Mouse (Mus musculus): ENCODE data around the gene Zbtb6.

Zbtb6 gene

DNA sequence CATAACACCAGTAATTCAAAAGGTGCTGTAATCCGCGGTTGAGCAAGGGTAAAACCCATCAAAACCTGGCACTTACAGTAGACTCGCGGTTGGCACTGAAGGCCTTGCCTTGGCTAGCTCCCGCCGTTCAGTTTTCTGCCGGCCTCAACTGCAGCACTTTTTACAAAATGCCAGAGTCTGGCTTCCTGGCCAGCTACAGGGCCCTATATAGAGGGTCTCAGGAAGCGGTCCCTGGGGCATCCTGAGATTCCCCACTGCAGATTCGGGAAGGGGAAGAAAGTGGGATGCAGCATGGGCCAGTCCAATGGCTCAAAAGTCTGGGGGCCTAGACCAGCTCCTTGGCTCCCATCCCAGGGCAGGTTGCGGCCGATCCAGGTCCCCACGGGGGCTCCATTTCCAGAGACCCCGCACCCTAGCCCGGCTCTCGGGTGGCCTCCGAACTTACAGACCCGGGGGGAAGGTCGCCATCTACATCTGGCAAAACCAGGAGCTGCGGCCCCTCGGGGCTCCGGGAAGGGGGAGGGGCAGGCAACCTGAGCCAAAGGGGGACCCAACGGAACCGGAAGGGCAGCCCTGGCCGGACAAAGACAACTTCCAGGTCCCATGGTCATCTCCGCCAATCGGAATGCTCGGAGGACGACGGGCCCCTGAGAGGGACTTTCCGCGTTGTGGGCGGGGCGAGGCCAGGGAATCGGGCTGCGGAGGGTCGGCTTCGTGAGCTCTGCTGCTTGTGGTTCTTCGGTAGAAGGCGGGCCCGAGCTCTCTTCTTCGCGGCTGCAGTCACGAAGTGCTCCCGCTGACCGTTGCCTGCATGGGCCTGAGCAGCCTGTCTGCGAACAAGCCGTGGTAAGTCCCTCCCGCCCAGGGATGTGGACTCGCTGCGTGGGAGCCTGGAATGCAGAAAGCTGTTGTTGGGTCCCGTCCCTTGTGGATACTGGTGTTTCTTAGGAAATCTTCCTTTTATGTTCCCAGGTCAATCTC, at the start of gene Zbtb6, which contains the start of the genes Zbtb26 and Rabgap1:
Gene Zbtb6, minus strand, starts transcription at position 561 of the 981 bp plus-strand sequence.
Gene Zbtb26, minus strand, starts transcription at position 525 of the 981 bp plus-strand sequence.
Gene Rabgap1, plus strand, starts transcription at position 669 of the 981 bp plus-strand sequence.
- peak; percentile 91 for DNase-seq

DNA sequence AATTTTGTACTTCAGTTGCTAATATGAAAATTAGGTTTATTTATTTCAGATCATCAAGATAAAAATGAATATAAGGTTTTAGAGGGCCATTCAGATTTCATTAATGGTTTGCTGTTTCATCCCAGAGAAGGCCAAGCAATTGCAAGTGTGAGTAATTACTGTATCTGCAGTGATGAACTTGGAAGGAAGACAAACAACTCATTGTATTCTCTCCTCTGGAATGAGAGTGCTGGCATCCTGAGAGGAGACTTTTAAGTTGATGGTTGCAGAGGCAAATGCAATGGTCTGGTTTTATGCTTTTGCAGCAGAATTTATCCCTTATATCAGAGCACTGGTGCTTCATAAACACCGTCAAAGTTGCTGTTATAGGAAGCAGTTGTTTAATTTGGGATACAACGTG, 46.0 kb upstream of the Zbtb6 start:
- no peak for DNase-seq

DNA sequence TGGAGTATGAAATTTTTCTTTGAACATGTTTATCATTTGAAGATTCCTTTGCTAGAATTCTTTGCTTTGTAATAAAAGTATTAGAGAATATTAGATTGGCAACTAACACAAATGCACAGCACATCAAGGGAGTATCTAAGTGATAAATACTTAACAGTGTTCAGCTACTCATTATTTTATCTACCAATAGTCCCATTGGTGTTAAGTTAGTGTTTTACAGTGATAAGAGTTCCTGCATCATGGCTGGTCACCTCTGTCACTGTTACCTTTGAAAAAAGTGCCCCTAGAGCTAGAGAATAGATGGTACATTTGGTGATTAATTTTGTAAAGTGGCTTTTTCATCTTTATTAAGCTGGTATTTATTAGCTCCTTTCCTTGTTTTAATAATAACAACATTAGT, 43.4 kb upstream of the Zbtb6 start:
- DNase-seq = no peak

DNA sequence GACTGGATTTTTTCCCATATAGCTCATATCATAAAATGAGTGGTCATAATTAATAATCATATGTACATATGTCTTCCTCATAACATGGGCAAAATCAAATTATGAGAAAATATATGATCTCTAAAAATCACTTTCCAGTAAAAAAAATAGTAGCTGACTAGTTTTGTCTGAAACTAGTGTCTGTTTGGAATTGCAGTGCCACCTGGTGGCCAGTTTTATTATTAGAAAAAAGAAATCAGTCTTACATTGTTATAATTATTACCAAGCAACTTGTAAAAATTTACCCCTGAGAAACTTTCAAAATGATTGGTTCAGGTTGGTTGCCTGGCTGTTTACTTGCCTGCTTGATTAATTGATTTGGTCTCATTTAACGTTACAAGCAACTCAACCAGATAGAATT, 42.4 kb upstream of the Zbtb6 start:
- no peak for DNase-seq

DNA sequence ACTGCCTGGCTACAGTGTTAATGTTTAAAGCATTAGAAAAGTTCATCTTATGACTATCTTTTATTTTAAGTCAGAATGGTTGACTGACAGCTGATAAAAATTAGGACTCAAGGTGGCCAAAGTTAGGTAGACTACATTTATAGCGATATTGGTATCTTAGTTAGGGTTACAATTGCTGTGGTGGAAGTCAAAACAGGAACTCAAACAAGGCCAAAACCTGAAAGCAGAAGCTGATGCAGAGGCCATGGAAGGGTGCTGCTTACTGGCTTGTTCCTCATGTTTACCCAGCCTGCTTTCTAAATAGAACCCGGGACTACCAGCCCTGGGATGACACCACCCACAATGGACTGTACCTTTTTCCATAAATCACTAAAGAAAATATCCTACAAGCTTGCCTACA, 41.2 kb upstream of the Zbtb6 start:
- no peak for DNase-seq

DNA sequence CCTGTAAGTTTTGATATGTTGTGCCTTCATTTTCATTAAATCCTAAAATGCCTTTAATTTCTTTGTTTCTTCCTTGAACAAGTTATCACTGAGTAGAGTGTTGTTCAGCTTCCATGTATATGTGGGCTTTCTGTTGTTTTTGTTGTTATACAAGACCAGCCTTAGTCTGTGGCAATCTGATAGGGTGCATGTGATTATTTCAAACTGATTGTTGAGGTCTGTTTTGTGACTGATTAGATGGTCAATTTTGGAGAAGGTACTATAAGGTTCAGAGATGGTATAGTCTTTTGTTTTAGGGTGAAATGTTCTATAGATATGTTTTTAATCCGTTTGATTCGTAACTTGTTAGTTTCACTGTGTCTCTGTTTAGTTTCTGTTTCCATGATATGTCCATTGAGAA, 37.1 kb upstream of the Zbtb6 start:
- DNase-seq = no peak

DNA sequence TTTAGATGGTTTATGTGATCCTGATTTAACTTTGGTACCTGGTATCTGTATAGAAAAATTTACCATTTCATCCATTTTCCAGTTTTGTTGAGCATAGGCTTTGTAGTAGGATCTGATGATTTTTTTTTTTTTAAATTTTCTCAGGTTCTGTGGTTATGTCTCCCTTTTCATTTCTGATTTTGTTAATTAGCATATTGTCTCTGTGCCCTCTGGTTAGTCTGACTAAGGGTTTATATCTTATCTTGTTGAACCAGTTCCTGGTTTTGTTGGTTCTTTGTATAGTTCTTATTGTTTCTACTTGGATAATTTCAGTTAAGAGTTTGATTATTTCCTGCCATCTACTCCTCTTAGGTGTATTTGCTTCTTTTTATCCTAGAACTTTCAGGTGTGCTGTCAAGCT, 36.6 kb upstream of the Zbtb6 start:
- DNase-seq = no peak

DNA sequence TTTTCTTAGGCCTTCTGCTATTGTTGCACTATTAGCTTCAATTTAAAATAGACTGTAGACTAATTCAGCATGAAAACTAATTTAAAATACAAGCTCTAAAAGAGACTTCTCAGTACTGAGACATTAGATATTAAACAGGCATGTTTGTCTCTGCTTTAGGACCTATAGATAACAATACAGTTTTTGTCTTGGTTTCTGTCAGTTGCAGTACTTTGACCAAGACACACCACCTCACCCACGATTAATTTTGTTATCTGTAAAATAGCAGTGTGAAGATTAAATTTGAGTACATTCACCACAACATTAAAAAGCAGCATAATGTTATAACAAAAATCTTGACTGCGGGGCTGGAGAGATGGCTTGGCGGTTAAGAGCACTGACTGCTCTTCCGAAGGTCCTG, 23.3 kb upstream of the Zbtb6 start:
- no peak for DNase-seq

DNA sequence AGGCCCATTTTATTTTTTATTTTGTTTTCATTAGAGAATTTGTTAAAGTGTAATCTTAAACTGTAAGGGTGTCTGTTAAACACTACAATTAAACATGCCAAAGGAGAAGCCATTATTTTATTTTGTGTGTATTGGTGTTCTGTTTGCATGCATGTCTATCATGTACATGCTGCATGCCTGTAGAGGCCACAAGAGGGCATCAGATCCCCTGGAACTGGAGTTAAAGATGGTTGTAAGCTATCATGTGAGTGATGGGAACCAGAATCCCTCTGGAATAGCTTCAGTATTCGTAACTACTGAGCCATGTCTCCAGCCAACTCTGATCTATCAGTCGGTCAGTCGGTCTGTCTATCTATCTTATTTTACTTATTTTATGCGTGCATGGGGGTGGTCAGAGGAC, 17.7 kb upstream of the Zbtb6 start:
- DNase-seq = no peak

DNA sequence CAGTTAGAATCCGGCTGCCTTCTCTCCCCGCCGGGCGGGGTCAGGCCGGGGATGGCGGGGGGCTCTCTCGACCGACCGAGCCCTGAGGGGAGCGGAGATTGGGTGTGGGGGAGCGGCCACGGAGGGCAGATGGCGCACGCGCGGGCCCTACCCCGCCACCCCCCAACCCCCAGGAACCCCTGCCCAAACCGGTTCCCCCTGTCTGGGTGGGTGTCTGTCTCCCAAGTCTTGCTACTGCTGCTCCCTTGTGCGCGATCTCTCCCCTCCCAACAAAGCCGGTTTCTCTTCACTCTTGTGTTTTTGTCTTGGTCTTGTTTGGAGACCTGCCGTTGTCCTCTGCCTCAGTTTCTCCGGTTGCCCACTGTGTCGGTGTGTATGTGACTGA, 9.4 kb upstream of the Zbtb6 start:
- peak; percentile 35 for DNase-seq

DNA sequence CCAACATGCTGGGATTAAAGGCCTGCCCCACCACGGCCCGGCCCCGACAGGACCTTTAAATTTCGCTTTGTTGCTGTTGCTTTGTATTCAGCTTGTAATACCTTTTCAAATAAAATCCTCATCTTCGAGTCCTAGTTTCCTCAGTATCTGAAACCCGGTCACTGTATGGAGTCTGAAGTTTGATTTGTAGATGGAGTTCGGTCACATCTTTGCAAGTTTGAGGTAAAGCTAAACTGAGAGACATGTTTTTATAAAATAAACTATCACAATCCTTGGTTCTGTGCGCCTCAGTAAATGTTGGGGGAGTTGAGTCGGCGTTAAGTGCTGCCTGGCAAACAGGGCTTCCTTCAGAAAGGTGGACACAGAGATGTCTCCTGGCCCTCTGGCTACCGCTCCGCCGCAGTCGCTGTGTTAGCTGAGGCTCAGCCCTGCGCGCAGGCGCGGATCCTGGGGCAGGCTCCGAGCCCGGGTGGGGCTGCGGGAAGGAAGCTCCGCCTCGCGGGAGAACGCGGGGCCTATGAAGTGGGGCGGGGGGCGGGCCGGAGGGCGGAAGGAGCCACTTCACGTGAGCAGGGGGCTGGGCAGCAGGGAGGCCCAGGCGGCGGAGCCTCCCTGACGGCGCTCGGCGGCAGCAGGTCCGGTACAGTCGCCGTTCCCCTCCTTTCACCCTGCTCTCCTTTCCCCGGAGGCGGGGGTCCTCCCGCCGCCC, 8.8 kb upstream of the Zbtb6 start:
- DNase-seq = peak; percentile 92

DNA sequence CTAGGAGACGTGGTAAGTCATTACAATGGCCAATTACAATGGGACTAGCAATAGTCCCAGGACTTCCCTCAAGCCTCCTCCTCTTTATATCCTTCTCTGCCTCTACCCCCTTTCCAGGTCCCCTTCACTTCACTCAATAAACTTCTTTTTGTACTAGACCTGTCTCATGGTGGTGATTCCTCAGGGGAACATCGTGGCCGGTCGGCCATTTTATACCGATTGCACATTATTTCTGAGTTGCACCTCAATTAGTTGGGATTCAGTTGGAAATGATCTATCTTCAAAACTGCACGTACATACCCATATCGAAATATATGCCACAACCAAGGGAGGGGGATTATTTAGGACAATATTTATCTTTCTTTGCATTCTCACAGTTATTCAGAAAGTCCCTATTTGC, 11.4 kb downstream of the Zbtb6 start:
- no peak for DNase-seq

DNA sequence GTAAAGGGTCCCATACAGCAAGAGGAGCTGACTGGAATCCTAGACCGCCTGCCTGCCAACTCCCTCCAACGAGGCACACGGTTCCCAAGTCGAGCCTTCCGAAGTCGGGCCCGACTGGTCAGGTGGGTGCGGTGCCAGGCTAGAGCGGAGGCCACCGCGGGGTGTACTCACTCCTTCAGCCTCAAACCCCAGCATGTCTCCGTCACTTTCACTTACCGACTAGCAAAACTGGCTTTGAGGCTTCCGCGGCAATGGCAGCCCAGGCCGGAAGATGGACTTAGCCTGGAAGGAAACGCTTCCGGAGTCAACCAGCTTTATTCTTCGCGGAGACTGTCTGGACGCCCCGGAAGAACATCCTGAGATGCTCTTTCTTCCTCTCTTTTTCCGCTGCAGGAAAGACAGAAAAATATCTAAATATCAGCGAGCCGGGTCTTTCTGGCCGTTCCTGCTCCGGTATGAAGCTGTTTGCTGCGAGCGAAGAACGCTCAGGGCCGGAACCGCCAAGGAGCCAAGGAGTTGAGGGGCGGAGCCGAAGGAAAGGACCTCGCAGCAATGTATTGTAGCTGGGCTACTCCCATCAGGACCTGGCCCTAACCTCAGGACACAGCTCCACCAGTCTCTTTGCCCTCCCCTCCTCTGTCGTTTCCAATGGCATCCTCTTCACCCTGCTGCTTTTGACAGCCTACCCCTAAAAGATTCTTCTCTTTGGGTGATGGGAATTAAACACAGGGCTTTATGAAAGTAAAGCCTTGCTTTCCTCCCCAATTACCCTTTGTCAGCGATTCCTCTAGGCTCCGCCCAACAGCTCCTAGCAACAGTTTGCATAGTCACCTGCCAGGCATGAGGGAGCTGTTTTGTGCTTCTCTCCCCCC, 12.1 kb downstream of the Zbtb6 start:
- DNase-seq = peak; percentile 79

DNA sequence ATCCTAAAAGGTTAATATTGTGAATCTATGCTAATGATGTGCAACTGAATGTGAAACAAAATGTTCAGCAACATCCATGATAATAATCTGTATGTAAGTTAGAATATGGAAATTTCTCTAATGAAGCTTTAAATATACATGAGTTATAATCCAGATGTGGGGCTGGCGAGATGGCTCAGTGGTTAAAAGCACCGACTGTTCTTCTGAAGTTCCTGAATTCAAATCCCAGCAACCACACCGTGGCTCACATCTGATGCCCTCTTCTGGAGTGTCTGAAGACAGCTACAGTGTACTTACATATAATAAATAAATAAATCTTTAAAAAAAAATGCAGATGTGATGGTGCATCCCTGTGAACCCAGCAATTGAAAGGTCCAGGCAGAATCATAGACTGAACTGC, 19.3 kb downstream of the Zbtb6 start:
- no peak for DNase-seq

DNA sequence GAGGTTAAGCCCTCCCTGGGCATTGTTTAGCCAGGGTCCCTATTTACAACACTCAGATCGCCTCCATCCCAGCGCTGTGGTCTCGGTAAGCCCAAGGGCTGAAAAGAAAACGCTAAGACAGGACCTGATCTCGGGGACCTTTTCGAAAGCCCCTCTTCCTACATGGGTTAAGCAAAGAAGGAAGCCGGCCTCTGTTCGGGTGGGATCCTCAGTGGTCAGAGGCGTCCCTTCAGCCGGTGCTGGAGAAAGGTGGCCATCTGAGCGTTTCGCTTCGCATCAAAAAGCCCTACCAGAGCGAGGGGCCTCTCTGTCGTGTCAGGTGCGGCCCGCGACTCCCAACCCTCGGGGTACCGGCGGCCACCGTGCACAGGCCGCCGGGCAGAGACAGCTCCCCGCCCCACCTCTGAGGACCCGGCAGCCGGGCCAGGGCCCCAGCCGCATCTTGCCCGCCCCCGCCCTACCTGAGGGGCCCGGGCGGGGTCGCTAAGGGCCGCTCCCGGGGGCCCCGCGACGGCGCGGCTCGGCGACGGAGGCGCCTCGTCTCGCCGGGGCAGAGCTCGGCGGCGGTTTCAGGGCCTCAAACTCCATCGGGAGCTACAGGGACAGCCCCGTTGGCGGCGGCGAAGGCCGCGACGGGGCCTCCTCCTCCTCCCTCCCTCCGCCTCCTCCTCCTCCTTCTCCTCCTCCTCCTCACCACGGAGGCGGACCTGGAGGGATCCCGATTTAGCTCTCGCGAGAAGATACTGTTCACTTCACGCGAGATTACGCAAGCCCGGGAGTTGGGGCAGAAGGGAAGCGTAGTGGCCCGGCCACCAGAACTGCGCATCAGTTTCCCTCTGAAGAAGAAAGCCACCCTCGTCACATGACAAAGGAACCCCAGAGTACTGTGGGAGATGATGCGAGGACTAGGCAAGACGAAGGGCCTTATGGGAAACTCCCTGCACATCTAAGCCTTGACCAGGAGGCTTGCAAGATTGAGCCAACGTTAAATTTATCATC, 20.4 kb downstream of the Zbtb6 start, which contains the start of gene Rc3h2:
Gene Rc3h2, minus strand, starts transcription at position 598 of the 999 bp plus-strand sequence.
- DNase-seq = peak; percentile 94

DNA sequence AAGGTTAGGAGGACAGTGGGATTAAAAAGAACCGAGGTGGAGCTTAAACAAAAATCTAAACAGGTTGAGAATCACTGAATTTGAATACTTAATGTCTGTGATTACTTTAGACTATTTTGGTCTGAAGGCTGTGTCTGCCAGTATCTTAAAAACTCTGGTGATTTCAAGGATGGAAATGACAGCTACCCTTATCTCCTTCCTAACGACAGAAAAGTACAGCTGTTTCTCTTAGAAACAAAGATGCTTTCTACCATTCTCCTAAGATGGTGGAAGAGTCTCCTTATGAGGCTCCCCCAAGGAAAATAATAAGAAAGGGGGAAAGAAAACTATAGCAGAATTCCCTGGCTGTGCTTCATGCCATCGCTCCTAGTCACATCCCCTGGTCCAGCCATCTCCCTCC, 21.1 kb downstream of the Zbtb6 start:
- no peak for DNase-seq

DNA sequence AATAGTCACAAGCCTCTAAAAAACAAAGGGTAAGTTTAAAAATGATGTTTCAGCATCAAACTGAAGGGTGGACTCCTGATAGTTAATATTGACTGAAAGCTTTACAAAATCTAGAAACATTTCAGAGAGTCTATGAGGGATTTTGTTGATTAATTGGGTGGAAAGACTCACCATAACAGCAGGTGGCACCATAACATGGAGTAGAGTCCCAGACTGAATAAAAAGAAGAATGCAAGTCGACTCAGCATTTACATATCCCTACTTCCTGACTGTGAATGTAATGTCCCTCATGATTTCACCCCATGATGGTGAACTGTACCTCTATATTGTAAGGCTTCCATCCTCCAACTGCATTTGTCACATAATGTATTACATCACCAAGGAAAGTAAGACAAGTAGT, 47.4 kb downstream of the Zbtb6 start:
- no peak for DNase-seq

DNA sequence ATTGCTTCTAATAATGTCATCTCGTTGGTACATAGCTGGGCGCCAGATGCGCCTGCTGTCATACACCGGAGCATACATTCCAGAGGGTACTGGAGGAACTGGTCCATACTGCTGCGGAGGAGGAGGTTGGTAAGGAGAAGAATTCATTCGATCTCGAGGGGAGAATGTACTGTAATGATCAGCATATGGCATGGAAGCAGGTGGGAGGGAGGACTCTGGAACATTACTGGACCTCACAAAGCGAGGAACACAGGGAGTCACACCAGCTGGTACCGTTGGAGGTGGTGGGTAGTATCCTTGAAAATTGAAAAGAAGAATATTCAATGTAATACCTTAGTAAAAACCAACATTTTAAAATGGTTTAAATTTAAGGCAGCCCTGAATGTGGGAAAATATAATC, 60.0 kb downstream of the Zbtb6 start:
- DNase-seq = no peak

DNA sequence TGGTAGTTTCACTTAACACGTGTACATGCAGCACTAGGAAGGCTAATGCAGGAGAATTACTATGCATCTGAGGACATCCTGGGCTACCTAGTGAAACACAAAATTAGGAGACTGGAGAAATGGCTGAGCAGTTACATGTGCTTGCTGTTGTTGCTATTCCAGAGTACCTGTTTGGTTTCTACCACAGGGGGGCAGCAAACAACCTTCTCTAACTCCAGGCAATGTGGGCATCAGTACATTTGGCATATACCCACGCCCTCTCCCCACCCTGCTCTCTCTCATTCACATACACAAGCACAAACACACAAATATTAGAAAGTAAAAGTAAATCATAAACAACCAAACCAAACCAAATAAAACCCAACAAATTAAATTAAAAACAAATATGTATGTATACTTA, 62.8 kb downstream of the Zbtb6 start:
- DNase-seq = peak; percentile 40

DNA sequence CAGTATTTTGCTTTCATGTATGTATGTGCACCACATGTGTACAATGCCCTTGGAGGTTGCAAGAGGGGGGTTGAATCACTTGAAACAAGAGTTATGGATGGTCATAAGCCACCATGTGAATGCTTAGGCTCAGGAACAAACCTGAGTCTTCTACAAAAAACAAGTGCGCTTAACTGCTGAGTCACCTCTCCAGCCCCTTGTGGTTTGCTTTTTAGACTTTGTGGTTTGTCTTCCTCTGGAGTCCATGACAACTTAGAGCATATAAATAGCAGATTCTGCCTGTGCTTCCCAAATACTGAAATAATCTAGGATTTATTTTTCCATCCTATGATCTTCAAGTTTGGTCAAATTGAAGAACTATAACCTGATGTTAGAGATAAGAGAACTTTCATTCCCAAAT, 67.0 kb downstream of the Zbtb6 start:
- DNase-seq = no peak
